Mouse (Mus musculus) small intestine, adult 2 months (tissue): ENCODE measurements around the gene Ucn3.

Experiments
- CTCF ChIP-seq: fragments of 200-500 bp; IDR thresholded peaks from 2 replicates; pipeline ENCODE4 v1.5.1; 2012; ENCODE audit warnings: low read depth, mild to moderate bottlenecking, control low read depth, inconsistent platforms, low read length, moderate library complexity, mixed read lengths; ENCODE audit not compliant: insufficient replicate concordance, insufficient read length; ENCODE audit errors: extremely low read depth
- POLR2A ChIP-seq: fragments of 200-500 bp; IDR thresholded peaks from 2 replicates; pipeline ENCODE4 v1.6.1; 2012; ENCODE audit warnings: low read depth, mild to moderate bottlenecking, control low read depth, inconsistent platforms, low read length, moderate library complexity

GRCm38 (mm10) chr13:3917571-3918311, 27.4 kb downstream of the Ucn3 start, which contains the start of the genes Net1 and Tubal3:
- peak; percentile 28; the same call in 1 of the 2 replicates for TF ChIP-seq POLR2A
- TF ChIP-seq CTCF: no peak
